Comparison of ENCODE assay signal across 10 mouse cellular contexts in genomic region chr17:35703065-35703464, GRCm38 (mm10). TPM values are rescaled to one million over a fixed set of nuclear protein-coding genes. Genes with fewer than 3 reads are reported as not detected.
DNase-seq lines count a peak whose midpoint lies in the region; ATAC-seq and TF ChIP-seq lines count a peak whose summit lies in the region.
"Had no signal": no experiment of that assay in that cellular context is flagged by ENCODE, and none has a peak within 500 bp of the region (broad histone marks: within the 10 kb centered on the region; RNA-seq: fewer than 3 reads in every experiment).

No protein-coding gene starts in this region.

- no peaks in the 10 kb centered on the region for H3K9me3 ChIP-seq in liver, embryonic 11.5 days (ENCODE audit: control insufficient read depth, low read length)
- H3K9me3 ChIP-seq in liver, postnatal 0 days (ENCODE audit: low read length), result no peaks in the 10 kb centered on the region
- no peaks in the 10 kb centered on the region for H3K9me3 ChIP-seq in forebrain, embryonic 14.5 days (replicated peaks; ENCODE audit: control insufficient read depth, low read length)
- no peaks in the 10 kb centered on the region for H3K9me3 ChIP-seq in limb, embryonic 10.5 days (replicated peaks)
- H3K9me3 ChIP-seq: G1E; liver, embryonic 13.5 days had no signal

- ATAC-seq in liver, embryonic 11.5 days (replicated peaks; ENCODE audit: low FRiP score), result no peak
- no peak for ATAC-seq in liver, postnatal 0 days
- ATAC-seq in forebrain, embryonic 14.5 days, result no peak

- no peak overlapping the region for H3K9ac ChIP-seq in liver, embryonic 11.5 days (ENCODE audit: low read depth, low read length)
- H3K9ac ChIP-seq in liver, postnatal 0 days (replicated peaks), result no peak overlapping the region
- H3K9ac ChIP-seq in forebrain, embryonic 14.5 days (ENCODE audit: low read length), result peak overlapping the region; percentile 94
- H3K9ac ChIP-seq: liver, embryonic 13.5 days had no signal

- peaks cover 11% of the 10 kb centered on the region for H3K4me1 ChIP-seq in liver, embryonic 11.5 days (replicated peaks; ENCODE audit: control insufficient read depth, insufficient read depth, low read length)
- peaks cover 5% of the 10 kb centered on the region; the same call in 1 of the 2 replicates for H3K4me1 ChIP-seq in liver, postnatal 0 days (ENCODE audit: insufficient read depth)
- peaks cover 16% of the 10 kb centered on the region for H3K4me1 ChIP-seq in forebrain, embryonic 14.5 days (ENCODE audit: control insufficient read depth, insufficient read depth, low read length)
- H3K4me1 ChIP-seq in limb, embryonic 10.5 days, result peaks cover 63% of the 10 kb centered on the region
- H3K4me1 ChIP-seq in olfactory bulb, adult 2 months (ENCODE audit: control insufficient read depth, insufficient read depth, low read length), result peaks cover 43% of the 10 kb centered on the region

- H3K4me2 ChIP-seq in liver, embryonic 11.5 days, result 0 out of 2 replicates have a peak overlapping the region, but pooled peaks have one; percentile 27
- no peak overlapping the region for H3K4me2 ChIP-seq in liver, postnatal 0 days (ENCODE audit: low read depth, low read length)
- peak overlapping the region; percentile 71 for H3K4me2 ChIP-seq in forebrain, embryonic 14.5 days (ENCODE audit: low read length)

- no peak overlapping the region; the same call in 1 of the 2 replicates for H3K27ac ChIP-seq in liver, embryonic 11.5 days (ENCODE audit: low read depth, low read length)
- no peak overlapping the region for H3K27ac ChIP-seq in liver, postnatal 0 days (ENCODE audit: low read depth)
- peak overlapping the region; percentile 99 for H3K27ac ChIP-seq in forebrain, embryonic 14.5 days (ENCODE audit: low read depth, low read length)
- H3K27ac ChIP-seq in limb, embryonic 10.5 days, result peak overlapping the region; percentile 88
- H3K27ac ChIP-seq in olfactory bulb, adult 2 months (ENCODE audit: insufficient read depth, low read depth, low read length), result peak overlapping the region; percentile 38; the same call in 1 of the 2 replicates

- intact Hi-C loops in left cerebral cortex, postnatal 14 days (cut with DNase I), result no loop called here

- no peak for TF ChIP-seq EP300 in liver, postnatal 0 days (IDR thresholded peaks at IDR 0.05; ENCODE audit: low read depth)

- no peak for TF ChIP-seq CTCF in liver, postnatal 0 days (IDR thresholded peaks at IDR 0.05; ENCODE audit: low read depth)
- TF ChIP-seq CTCF in olfactory bulb, adult 2 months (IDR thresholded peaks at IDR 0.05; ENCODE audit: insufficient read depth, low read depth, low read length), result no peak

- peaks cover 68% of the 10 kb centered on the region for H3K27me3 ChIP-seq in liver, embryonic 11.5 days (replicated peaks; ENCODE audit: control insufficient read depth, insufficient read depth, low read length)
- peaks cover 56% of the 10 kb centered on the region for H3K27me3 ChIP-seq in liver, postnatal 0 days (ENCODE audit: insufficient read depth, low read length)
- no peaks in the 10 kb centered on the region for H3K27me3 ChIP-seq in forebrain, embryonic 14.5 days (replicated peaks; ENCODE audit: control insufficient read depth, insufficient read depth, low read length)
- peaks cover 64% of the 10 kb centered on the region for H3K27me3 ChIP-seq in limb, embryonic 10.5 days (ENCODE audit: low read depth, poor library complexity, severe bottlenecking)

- H3K36me3 ChIP-seq in liver, embryonic 11.5 days (ENCODE audit: control insufficient read depth, insufficient read depth, low read length), result no peaks in the 10 kb centered on the region
- H3K36me3 ChIP-seq in liver, postnatal 0 days (replicated peaks; ENCODE audit: insufficient read depth, low read length), result no peaks in the 10 kb centered on the region
- peaks cover 3% of the 10 kb centered on the region; the same call in 1 of the 2 replicates for H3K36me3 ChIP-seq in forebrain, embryonic 14.5 days (ENCODE audit: control insufficient read depth, insufficient read depth, low read length)
- no peaks in the 10 kb centered on the region for H3K36me3 ChIP-seq in limb, embryonic 10.5 days
- H3K36me3 ChIP-seq: G1E; liver, embryonic 13.5 days had no signal

- no peak for DNase-seq in liver, embryonic 11.5 days (ENCODE audit: low spot score)
- DNase-seq in liver, postnatal 0 days, result no peak
- no peak for DNase-seq in forebrain, embryonic 14.5 days (ENCODE audit: low spot score)
- DNase-seq in limb, embryonic 10.5 days (ENCODE audit: low spot score), result no peak
- no peak for DNase-seq in spleen, postnatal 14 days (ENCODE audit: low spot score in 2 of 2)
- no peak for DNase-seq in left cerebral cortex, postnatal 14 days (ENCODE audit: low spot score in 2 of 2)
- DNase-seq: liver, embryonic 13.5 days; thymus, postnatal 14 days had no signal

- 10% methylated on average over 2 of the region's 2 CpGs for WGBS in liver, embryonic 11.5 days
- WGBS in liver, postnatal 0 days (ENCODE audit: insufficient replicate concordance), result 19% methylated on average over 2 of the region's 2 CpGs
- 0% methylated on average over 2 of the region's 2 CpGs for WGBS in forebrain, embryonic 14.5 days
- 13% methylated on average over 2 of the region's 2 CpGs for WGBS in limb, embryonic 10.5 days
- WGBS in olfactory bulb, adult 2 months, result 34% methylated on average over 2 of the region's 2 CpGs

- H3K4me3 ChIP-seq in liver, embryonic 11.5 days (ENCODE audit: low read depth, low read length), result no peak overlapping the region
- H3K4me3 ChIP-seq in liver, postnatal 0 days (ENCODE audit: low read depth, low read length), result no peak overlapping the region
- peak overlapping the region; percentile 78 for H3K4me3 ChIP-seq in forebrain, embryonic 14.5 days (ENCODE audit: low read depth, low read length)
- peak overlapping the region; percentile 68 for H3K4me3 ChIP-seq in limb, embryonic 10.5 days
- H3K4me3 ChIP-seq in olfactory bulb, adult 2 months (ENCODE audit: insufficient read depth, low read depth, low read length), result peak overlapping the region; percentile 30

- no peak for TF ChIP-seq POLR2A in olfactory bulb, adult 2 months (IDR thresholded peaks at IDR 0.05; ENCODE audit: insufficient read depth, low read depth, low read length)

RNA-seq across cellular contexts. Expression of gene Ddr1, which starts 1.4 kb away (rescaled TPM):
- polyA plus RNA-seq in liver, embryonic 11.5 days (2014; fragmentation: Nextera tagmentation; extraction: Ambion mirVana), result 13.2 and 15.9 TPM in 2 replicates
- 2.2 and 2.3 TPM in 2 replicates for polyA plus RNA-seq in liver, postnatal 0 days (2015; fragmentation: Nextera tagmentation; extraction: Ambion mirVana)
- 62.0 and 74.5 TPM in 2 replicates for polyA plus RNA-seq in forebrain, embryonic 14.5 days (2014; fragmentation: Nextera tagmentation; extraction: Ambion mirVana)
- 18.3 and 21.9 TPM in 2 replicates for polyA plus RNA-seq in limb, embryonic 10.5 days (2016; fragmentation: Nextera tagmentation; extraction: Ambion mirVana)
- not detected in 2 replicates for polyA plus RNA-seq in olfactory bulb, adult 2 months (2012; ENCODE audit: insufficient read depth, insufficient read length, low replicate concordance, missing spikeins)
- 10 to 100 TPM; 46.1 to 52.8 TPM for total RNA-seq in left cerebral cortex, postnatal 14 days (2021)
- total RNA-seq: G1E had no signal

RNA-seq across cellular contexts. Expression of gene Gtf2h4, which starts 29.5 kb away (rescaled TPM):
- 55.3 and 58.6 TPM in 2 replicates for polyA plus RNA-seq in liver, embryonic 11.5 days (2014; fragmentation: Nextera tagmentation; extraction: Ambion mirVana)
- polyA plus RNA-seq in liver, postnatal 0 days (2015; fragmentation: Nextera tagmentation; extraction: Ambion mirVana), result 14.1 and 15.2 TPM in 2 replicates
- polyA plus RNA-seq in forebrain, embryonic 14.5 days (2014; fragmentation: Nextera tagmentation; extraction: Ambion mirVana), result 36.9 and 38.2 TPM in 2 replicates
- polyA plus RNA-seq in limb, embryonic 10.5 days (2016; fragmentation: Nextera tagmentation; extraction: Ambion mirVana), result 67.0 and 72.4 TPM in 2 replicates
- polyA plus RNA-seq in olfactory bulb, adult 2 months (2012; ENCODE audit: insufficient read depth, insufficient read length, low replicate concordance, missing spikeins), result not detected in 2 replicates
- 10 to 100 TPM; 23.0 to 26.2 TPM for total RNA-seq in left cerebral cortex, postnatal 14 days (2021)

RNA-seq across cellular contexts. Expression of gene Vars2, which starts 35.7 kb away (rescaled TPM):
- 18.8 and 20.6 TPM in 2 replicates for polyA plus RNA-seq in liver, embryonic 11.5 days (2014; fragmentation: Nextera tagmentation; extraction: Ambion mirVana)
- polyA plus RNA-seq in liver, postnatal 0 days (2015; fragmentation: Nextera tagmentation; extraction: Ambion mirVana), result 4.6 and 5.0 TPM in 2 replicates
- polyA plus RNA-seq in forebrain, embryonic 14.5 days (2014; fragmentation: Nextera tagmentation; extraction: Ambion mirVana), result 9.3 and 11.5 TPM in 2 replicates
- 21.1 and 21.5 TPM in 2 replicates for polyA plus RNA-seq in limb, embryonic 10.5 days (2016; fragmentation: Nextera tagmentation; extraction: Ambion mirVana)
- not detected in 2 replicates for polyA plus RNA-seq in olfactory bulb, adult 2 months (2012; ENCODE audit: insufficient read depth, insufficient read length, low replicate concordance, missing spikeins)
- 10 to 100 TPM; 31.1 to 40.8 TPM for total RNA-seq in left cerebral cortex, postnatal 14 days (2021)

RNA-seq across cellular contexts. Expression of gene Mucl3, which starts 59.6 kb away (rescaled TPM):
- polyA plus RNA-seq in liver, embryonic 11.5 days (2014; fragmentation: Nextera tagmentation; extraction: Ambion mirVana), result 0.09 and 0.18 TPM in 2 replicates
- not detected in 2 replicates for polyA plus RNA-seq in liver, postnatal 0 days (2015; fragmentation: Nextera tagmentation; extraction: Ambion mirVana)
- not detected in 2 replicates for polyA plus RNA-seq in forebrain, embryonic 14.5 days (2014; fragmentation: Nextera tagmentation; extraction: Ambion mirVana)
- polyA plus RNA-seq in limb, embryonic 10.5 days (2016; fragmentation: Nextera tagmentation; extraction: Ambion mirVana), result 0.08 and 0.24 TPM in 2 replicates
- polyA plus RNA-seq in olfactory bulb, adult 2 months (2012; ENCODE audit: insufficient read depth, insufficient read length, low replicate concordance, missing spikeins), result not detected in 2 replicates
- not detected for total RNA-seq in left cerebral cortex, postnatal 14 days (2021)
- polyA plus RNA-seq: G1E had no signal

Comparison
In these comparisons a context has a peak if more than half of its experiments do, and no peak if none do; other contexts are left out.
1. H3K27ac ChIP-seq: peak in forebrain, embryonic 14.5 days (single experiment), limb, embryonic 10.5 days (single experiment) and olfactory bulb, adult 2 months (single experiment); none in liver, embryonic 11.5 days (single experiment) and liver, postnatal 0 days (single experiment).
2. H3K4me3 ChIP-seq: peak in forebrain, embryonic 14.5 days (single experiment), limb, embryonic 10.5 days (single experiment) and olfactory bulb, adult 2 months (single experiment); none in liver, embryonic 11.5 days (single experiment) and liver, postnatal 0 days (single experiment).
3. RNA of gene Gtf2h4, which starts 29.5 kb away (polyA plus RNA-seq): 67.0 to 72.4 TPM in limb, embryonic 10.5 days, 55.3 to 58.6 TPM in liver, embryonic 11.5 days, 36.9 to 38.2 TPM in forebrain, embryonic 14.5 days and 14.1 to 15.2 TPM in liver, postnatal 0 days; not detected in olfactory bulb, adult 2 months; every median in the first group is over 10 times any median in the second.